Mouse (Mus musculus) cortical plate, adult 2 months (tissue): ENCODE results near the gene 9130019O22Rik. TPM values are rescaled to one million over a fixed set of nuclear protein-coding genes. Genes with fewer than 3 reads are reported as not detected.
"Not testable (repeated sequence)": the region's sequence is repeated elsewhere in the genome, so short reads cannot be mapped to it uniquely, and the experiment has no call there.

Experiments used
- H3K27ac ChIP-seq: fragments of 200-500 bp; 2 replicates; pipeline ENCODE4 v1.5.1; 2012; ENCODE audit warnings: low read length, control low read depth, inconsistent platforms; ENCODE audit not compliant: insufficient read depth
- H3K4me1 ChIP-seq: fragments of 200-500 bp; 2 replicates; pipeline ENCODE4 v1.6.1; 2011; ENCODE audit warnings: low read length; ENCODE audit not compliant: control insufficient read depth, insufficient read depth
- H3K4me3 ChIP-seq: fragments of 200-500 bp; 2 replicates; pipeline ENCODE4 v1.5.1; 2011; ENCODE audit warnings: mild to moderate bottlenecking, low read length, control low read depth; ENCODE audit not compliant: insufficient read depth
- CTCF ChIP-seq: fragments of 200-500 bp; IDR thresholded peaks from 2 replicates; pipeline ENCODE4 v1.5.1; 2011; ENCODE audit warnings: mild to moderate bottlenecking, control low read depth, low read length; ENCODE audit not compliant: insufficient read depth; ENCODE audit errors: extremely low read depth
- POLR2A ChIP-seq: fragments of 200-500 bp; IDR thresholded peaks from 2 replicates; pipeline ENCODE4 v1.6.1; 2011; ENCODE audit warnings: mild to moderate bottlenecking, low read length, control low read depth; ENCODE audit not compliant: insufficient read depth; ENCODE audit errors: extremely low read depth
- polyA plus RNA-seq: library from polyadenylated mRNA; depleted of rRNA; stranded (reverse); fragments of >200 nt; gene quantifications from 2 replicates; pipeline ENCODE4 v1.2.3, GENCODE M21; 2012

9130019O22Rik gene
- polyA plus RNA-seq, 1 experiment, result 2.7 TPM

GRCm38 (mm10) chr7:127406002-127406987 lies 19.3 kb upstream of the 9130019O22Rik start, which contains the start of gene Zfp764:
Gene Zfp764, minus strand, starts transcription at chr7:127406822.
- H3K27ac ChIP-seq, result 0 out of 2 replicates have a peak within 1 kb of the TSS, but pooled peaks have one; percentile 30

GRCm38 (mm10) chr7:127404101-127404500 lies 17.1 kb upstream of the 9130019O22Rik start:
- not testable (repeated sequence) for H3K4me1 ChIP-seq, H3K27ac ChIP-seq, H3K4me3 ChIP-seq

More at GRCm38 (mm10) chr7:127406002-127406987, 19.3 kb upstream of the 9130019O22Rik start, which contains the start of gene Zfp764:
- TF ChIP-seq CTCF (peak; percentile 63), POLR2A (peak; percentile 50; the same call in 1 of the 2 replicates)
- H3K4me1 ChIP-seq, result not testable (repeated sequence)
- peak within 1 kb of the TSS; percentile 48 for H3K4me3 ChIP-seq

- no peak for TF ChIP-seq POLR2A
- TF ChIP-seq CTCF, result no peak
- Histone ChIP-seq H3K4me1 (peaks cover 2% of the 10 kb centered on the region; the same call in 1 of the 2 replicates), H3K4me3 (no peak overlapping the region), H3K27ac (no peak overlapping the region)
Observed at GRCm38 (mm10) chr7:127402980-127403379, 16.0 kb upstream of the 9130019O22Rik start.

- H3K4me3 ChIP-seq, result no peak overlapping the region
- TF ChIP-seq CTCF (no peak), POLR2A (no peak)
- no peaks in the 10 kb centered on the region for H3K4me1 ChIP-seq
- H3K27ac ChIP-seq, result no peak overlapping the region
Observed at GRCm38 (mm10) chr7:127400355-127400754, 13.4 kb upstream of the 9130019O22Rik start.

- Histone ChIP-seq H3K27ac (no peak overlapping the region), H3K4me3 (peak overlapping the region; percentile 53), H3K4me1 (peaks cover 6% of the 10 kb centered on the region; the same call in 1 of the 2 replicates)
- TF ChIP-seq POLR2A (no peak), CTCF (no peak)
Observed at GRCm38 (mm10) chr7:127393944-127394333, 7.0 kb upstream of the 9130019O22Rik start.

- peak within 1 kb of the TSS; percentile 53 for H3K4me3 ChIP-seq
- peaks cover 6% of the 10 kb centered on the region; the same call in 1 of the 2 replicates for H3K4me1 ChIP-seq
- peak within 1 kb of the TSS; percentile 68 for H3K27ac ChIP-seq
- TF ChIP-seq POLR2A (peak; percentile 78; the same call in 1 of the 2 replicates), CTCF (no peak)
Observed at GRCm38 (mm10) chr7:127393157-127393943, 6.4 kb upstream of the 9130019O22Rik start, which contains the start of gene E430018J23Rik. Gene E430018J23Rik, minus strand, starts transcription at chr7:127393629.

- no peak for TF ChIP-seq CTCF
- no peak for TF ChIP-seq POLR2A
- Histone ChIP-seq H3K27ac (no peak overlapping the region), H3K4me3 (peak overlapping the region; percentile 53), H3K4me1 (peaks cover 6% of the 10 kb centered on the region; the same call in 1 of the 2 replicates)
Observed at GRCm38 (mm10) chr7:127392251-127392824, 5.4 kb upstream of the 9130019O22Rik start.

GRCm38 (mm10) chr7:127391538-127391937 lies 4.6 kb upstream of the 9130019O22Rik start:
- Histone ChIP-seq H3K4me1 (peaks cover 6% of the 10 kb centered on the region; the same call in 1 of the 2 replicates), H3K4me3 (no peak overlapping the region), H3K27ac (no peak overlapping the region)
- no peak for TF ChIP-seq CTCF
- TF ChIP-seq POLR2A, result no peak

- H3K4me3 ChIP-seq, result no peak overlapping the region
- peaks cover 6% of the 10 kb centered on the region; the same call in 1 of the 2 replicates for H3K4me1 ChIP-seq
- H3K27ac ChIP-seq, result no peak overlapping the region
- no peak for TF ChIP-seq POLR2A
- TF ChIP-seq CTCF, result no peak
Observed at GRCm38 (mm10) chr7:127390306-127390705, 3.3 kb upstream of the 9130019O22Rik start.

GRCm38 (mm10) chr7:127388201-127388600 lies 1.2 kb upstream of the 9130019O22Rik start:
- H3K27ac ChIP-seq, H3K4me3 ChIP-seq, H3K4me1 ChIP-seq: not testable (repeated sequence)

- H3K4me3 ChIP-seq, H3K4me1 ChIP-seq, H3K27ac ChIP-seq: not testable (repeated sequence)
Observed at GRCm38 (mm10) chr7:127385560-127385959, 1.4 kb downstream of the 9130019O22Rik start.
